Mouse (Mus musculus): ENCODE results near the gene Spib. TPM values are rescaled to one million over a fixed set of nuclear protein-coding genes. Genes with fewer than 3 reads are reported as not detected.
A peak's percentile ranks its signal among the peaks of the same experiment; 100 is the strongest.

The Spib gene
- polyA plus RNA-seq, 1 experiment from 2014 or later, result not detected

- peak overlapping the region; percentile 39 for H3K4me2 ChIP-seq
- H3K36me3 ChIP-seq (ENCODE audit: control insufficient read depth, insufficient read depth, low read length), result no peaks in the 10 kb centered on the region
- 0 out of 2 replicates have a peak overlapping the region, but pooled peaks have one; percentile 1 for H3K4me3 ChIP-seq (ENCODE audit: low read depth, low read length)
- peaks cover 75% of the 10 kb centered on the region for H3K27me3 ChIP-seq (ENCODE audit: control insufficient read depth, insufficient read depth, low read length)
- H3K27ac ChIP-seq (ENCODE audit: low read depth, low read length), result no peak overlapping the region
- H3K9me3 ChIP-seq (replicated peaks; ENCODE audit: control insufficient read depth, low read length), result no peaks in the 10 kb centered on the region
- WGBS (ENCODE audit: insufficient replicate concordance), result 18% methylated on average over 19 of the region's 22 CpGs
- H3K4me1 ChIP-seq (ENCODE audit: control insufficient read depth, insufficient read depth, low read length), result peaks cover 5% of the 10 kb centered on the region
- no peak for ATAC-seq (replicated peaks; ENCODE audit: insufficient number of reproducible peaks, low FRiP score, low TSS enrichment)
- H3K9ac ChIP-seq (ENCODE audit: low read depth, low read length), result no peak overlapping the region
Measured at GRCm38 (mm10) chr7:44525126-44525832, 6.6 kb downstream of the Spib start.

- peaks cover 75% of the 10 kb centered on the region for H3K27me3 ChIP-seq (ENCODE audit: control insufficient read depth, insufficient read depth, low read length)
- no peak for ATAC-seq (replicated peaks; ENCODE audit: insufficient number of reproducible peaks, low FRiP score, low TSS enrichment)
- no peak within 1 kb of the TSS for H3K27ac ChIP-seq (ENCODE audit: low read depth, low read length)
- H3K4me3 ChIP-seq (ENCODE audit: low read depth, low read length), result 0 out of 2 replicates have a peak within 1 kb of the TSS, but pooled peaks have one; percentile 1
- no peak within 1 kb of the TSS for H3K9ac ChIP-seq (ENCODE audit: low read depth, low read length)
- peak within 1 kb of the TSS; percentile 39 for H3K4me2 ChIP-seq
- no peaks in the 10 kb centered on the region for H3K36me3 ChIP-seq (ENCODE audit: control insufficient read depth, insufficient read depth, low read length)
- no peaks in the 10 kb centered on the region for H3K9me3 ChIP-seq (replicated peaks; ENCODE audit: control insufficient read depth, low read length)
- WGBS (ENCODE audit: insufficient replicate concordance), result 19% methylated on average over 12 of the region's 12 CpGs
- peaks cover 5% of the 10 kb centered on the region for H3K4me1 ChIP-seq (ENCODE audit: control insufficient read depth, insufficient read depth, low read length)
Measured at GRCm38 (mm10) chr7:44524502-44524901, 7.4 kb downstream of the Spib start, which contains the start of gene Mybpc2. Gene Mybpc2, minus strand, starts transcription at chr7:44524656.

GRCm38 (mm10) chr7:44523056-44523455 is 8.8 kb downstream of the Spib start:
- Histone ChIP-seq H3K27ac (ENCODE audit: low read depth, low read length) (no peak overlapping the region), H3K4me1 (ENCODE audit: control insufficient read depth, insufficient read depth, low read length) (peaks cover 5% of the 10 kb centered on the region), H3K36me3 (ENCODE audit: control insufficient read depth, insufficient read depth, low read length) (no peaks in the 10 kb centered on the region), H3K4me3 (ENCODE audit: low read depth, low read length) (no peak overlapping the region), H3K9me3 (replicated peaks; ENCODE audit: control insufficient read depth, low read length) (no peaks in the 10 kb centered on the region), H3K9ac (ENCODE audit: low read depth, low read length) (no peak overlapping the region), H3K27me3 (ENCODE audit: control insufficient read depth, insufficient read depth, low read length) (peaks cover 66% of the 10 kb centered on the region), H3K4me2 (no peak overlapping the region)
- 54% methylated on average over 2 of the region's 2 CpGs for WGBS (ENCODE audit: insufficient replicate concordance)
- no peak for ATAC-seq (replicated peaks; ENCODE audit: insufficient number of reproducible peaks, low FRiP score, low TSS enrichment)

- peaks cover 64% of the 10 kb centered on the region for H3K27me3 ChIP-seq (ENCODE audit: control insufficient read depth, insufficient read depth, low read length)
- H3K4me1 ChIP-seq (ENCODE audit: control insufficient read depth, insufficient read depth, low read length), result no peaks in the 10 kb centered on the region; the same call in 1 of the 2 replicates
- no peak overlapping the region for H3K27ac ChIP-seq (ENCODE audit: low read depth, low read length)
- no peak overlapping the region for H3K4me3 ChIP-seq (ENCODE audit: low read depth, low read length)
- H3K36me3 ChIP-seq (ENCODE audit: control insufficient read depth, insufficient read depth, low read length), result no peaks in the 10 kb centered on the region
- no peak overlapping the region for H3K9ac ChIP-seq (ENCODE audit: low read depth, low read length)
- ATAC-seq (replicated peaks; ENCODE audit: insufficient number of reproducible peaks, low FRiP score, low TSS enrichment), result no peak
- 1% methylated on average over 20 of the region's 20 CpGs for WGBS (ENCODE audit: insufficient replicate concordance)
- H3K4me2 ChIP-seq, result peak overlapping the region; percentile 31; the same call in 1 of the 2 replicates
- H3K9me3 ChIP-seq (replicated peaks; ENCODE audit: control insufficient read depth, low read length), result no peaks in the 10 kb centered on the region
Measured at GRCm38 (mm10) chr7:44521710-44522109, 10.2 kb downstream of the Spib start.

GRCm38 (mm10) chr7:44520990-44521389 is 10.9 kb downstream of the Spib start:
- H3K27me3 ChIP-seq (ENCODE audit: control insufficient read depth, insufficient read depth, low read length), result peaks cover 57% of the 10 kb centered on the region
- H3K36me3 ChIP-seq (ENCODE audit: control insufficient read depth, insufficient read depth, low read length), result no peaks in the 10 kb centered on the region
- ATAC-seq (replicated peaks; ENCODE audit: insufficient number of reproducible peaks, low FRiP score, low TSS enrichment), result no peak
- H3K4me3 ChIP-seq (ENCODE audit: low read depth, low read length), result no peak overlapping the region
- WGBS (ENCODE audit: insufficient replicate concordance), result 77% methylated on average over 3 of the region's 3 CpGs
- H3K4me2 ChIP-seq, result no peak overlapping the region
- H3K27ac ChIP-seq (ENCODE audit: low read depth, low read length), result no peak overlapping the region
- H3K9ac ChIP-seq (ENCODE audit: low read depth, low read length), result no peak overlapping the region
- no peaks in the 10 kb centered on the region for H3K9me3 ChIP-seq (replicated peaks; ENCODE audit: control insufficient read depth, low read length)
- H3K4me1 ChIP-seq (ENCODE audit: control insufficient read depth, insufficient read depth, low read length), result no peaks in the 10 kb centered on the region; the same call in 1 of the 2 replicates

GRCm38 (mm10) chr7:44519240-44519913 is 12.5 kb downstream of the Spib start:
- H3K9ac ChIP-seq (ENCODE audit: low read depth, low read length), result no peak overlapping the region
- no peaks in the 10 kb centered on the region for H3K36me3 ChIP-seq (ENCODE audit: control insufficient read depth, insufficient read depth, low read length)
- H3K4me1 ChIP-seq (ENCODE audit: control insufficient read depth, insufficient read depth, low read length), result no peaks in the 10 kb centered on the region
- H3K4me2 ChIP-seq, result no peak overlapping the region
- no peak for ATAC-seq (replicated peaks; ENCODE audit: insufficient number of reproducible peaks, low FRiP score, low TSS enrichment)
- no peaks in the 10 kb centered on the region for H3K9me3 ChIP-seq (replicated peaks; ENCODE audit: control insufficient read depth, low read length)
- 63% methylated on average over 9 of the region's 9 CpGs for whole genome bisulfite sequencing (ENCODE audit: insufficient replicate concordance)
- no peak overlapping the region for H3K4me3 ChIP-seq (ENCODE audit: low read depth, low read length)
- H3K27me3 ChIP-seq (ENCODE audit: control insufficient read depth, insufficient read depth, low read length), result peaks cover 48% of the 10 kb centered on the region
- no peak overlapping the region for H3K27ac ChIP-seq (ENCODE audit: low read depth, low read length)

- H3K27ac ChIP-seq (ENCODE audit: low read depth, low read length), result no peak overlapping the region
Measured at GRCm38 (mm10) chr7:44507491-44507890, 24.4 kb downstream of the Spib start.

GRCm38 (mm10) chr7:44501563-44502115 is 30.2 kb downstream of the Spib start:
- Histone ChIP-seq H3K4me2 (no peak overlapping the region), H3K4me1 (ENCODE audit: control insufficient read depth, insufficient read depth, low read length) (peaks cover 3% of the 10 kb centered on the region; the same call in 1 of the 2 replicates), H3K27ac (ENCODE audit: low read depth, low read length) (no peak overlapping the region), H3K9me3 (replicated peaks; ENCODE audit: control insufficient read depth, low read length) (no peaks in the 10 kb centered on the region), H3K27me3 (ENCODE audit: control insufficient read depth, insufficient read depth, low read length) (peaks cover 14% of the 10 kb centered on the region), H3K4me3 (ENCODE audit: low read depth, low read length) (no peak overlapping the region), H3K9ac (ENCODE audit: low read depth, low read length) (no peak overlapping the region), H3K36me3 (ENCODE audit: control insufficient read depth, insufficient read depth, low read length) (no peaks in the 10 kb centered on the region)
- WGBS (ENCODE audit: insufficient replicate concordance), result 33% methylated on average over 5 of the region's 5 CpGs
- no peak for ATAC-seq (replicated peaks; ENCODE audit: insufficient number of reproducible peaks, low FRiP score, low TSS enrichment)

More at GRCm38 (mm10) chr7:44507491-44507890, 24.4 kb downstream of the Spib start:
- H3K9me3 ChIP-seq (replicated peaks; ENCODE audit: control insufficient read depth, low read length), result no peaks in the 10 kb centered on the region
- H3K27me3 ChIP-seq (ENCODE audit: control insufficient read depth, insufficient read depth, low read length), result peaks cover 15% of the 10 kb centered on the region
- peak; percentile 70 for ATAC-seq (replicated peaks; ENCODE audit: insufficient number of reproducible peaks, low FRiP score, low TSS enrichment)
- H3K4me3 ChIP-seq (ENCODE audit: low read depth, low read length), result no peak overlapping the region
- H3K36me3 ChIP-seq (ENCODE audit: control insufficient read depth, insufficient read depth, low read length), result no peaks in the 10 kb centered on the region
- H3K9ac ChIP-seq (ENCODE audit: low read depth, low read length), result no peak overlapping the region
- H3K4me1 ChIP-seq (ENCODE audit: control insufficient read depth, insufficient read depth, low read length), result no peaks in the 10 kb centered on the region
- no peak overlapping the region for H3K4me2 ChIP-seq
